Mouse (Mus musculus) cerebellum, adult 11-12 months (tissue): ENCODE measurements around the gene Tmem33.
A peak's percentile ranks its signal among the peaks of the same experiment; 100 is the strongest.

Experiments
- DNase-seq: peaks from one replicate; pipeline ENCODE4 v3.0.0; 2022

Tmem33 gene

GRCm38 (mm10) chr5:67260531-67261371 lies at the start of gene Tmem33:
TSS of gene Tmem33 (plus strand) at chr5:67260565.
- peak; percentile 90 for DNase-seq

- no peak for DNase-seq
Measured at GRCm38 (mm10) chr5:67213168-67213567, 47.2 kb upstream of the Tmem33 start.

- no peak for DNase-seq
Measured at GRCm38 (mm10) chr5:67215121-67216030, 45.0 kb upstream of the Tmem33 start.

- DNase-seq: no peak
Measured at GRCm38 (mm10) chr5:67216031-67216778, 44.2 kb upstream of the Tmem33 start.

- no peak for DNase-seq
Measured at GRCm38 (mm10) chr5:67216779-67217095, 43.6 kb upstream of the Tmem33 start.

- no peak for DNase-seq
Measured at GRCm38 (mm10) chr5:67221901-67222300, 38.5 kb upstream of the Tmem33 start.

- DNase-seq: no peak
Measured at GRCm38 (mm10) chr5:67222440-67223390, 37.6 kb upstream of the Tmem33 start.

- DNase-seq: no peak
Measured at GRCm38 (mm10) chr5:67223391-67224121, 36.8 kb upstream of the Tmem33 start.

GRCm38 (mm10) chr5:67224122-67224502 lies 36.3 kb upstream of the Tmem33 start:
- no peak for DNase-seq

GRCm38 (mm10) chr5:67225758-67226157 lies 34.6 kb upstream of the Tmem33 start:
- DNase-seq: no peak

GRCm38 (mm10) chr5:67227261-67227660 lies 33.1 kb upstream of the Tmem33 start:
- DNase-seq: no peak

GRCm38 (mm10) chr5:67227682-67228444 lies 32.5 kb upstream of the Tmem33 start:
- DNase-seq: no peak

- DNase-seq: no peak
Measured at GRCm38 (mm10) chr5:67234682-67235081, 25.7 kb upstream of the Tmem33 start.

GRCm38 (mm10) chr5:67235462-67235861 lies 24.9 kb upstream of the Tmem33 start:
- DNase-seq: no peak

GRCm38 (mm10) chr5:67236601-67237000 lies 23.8 kb upstream of the Tmem33 start:
- DNase-seq: no peak

GRCm38 (mm10) chr5:67238303-67238702 lies 22.1 kb upstream of the Tmem33 start:
- DNase-seq: no peak

GRCm38 (mm10) chr5:67241713-67242112 lies 18.7 kb upstream of the Tmem33 start:
- DNase-seq: no peak

- DNase-seq: no peak
Measured at GRCm38 (mm10) chr5:67243231-67243630, 17.1 kb upstream of the Tmem33 start.

- DNase-seq: no peak
Measured at GRCm38 (mm10) chr5:67252261-67252660, 8.1 kb upstream of the Tmem33 start.

- no peak for DNase-seq
Measured at GRCm38 (mm10) chr5:67255664-67256063, 4.7 kb upstream of the Tmem33 start.

GRCm38 (mm10) chr5:67258473-67258872 lies 1.9 kb upstream of the Tmem33 start:
- no peak for DNase-seq
